Mouse (Mus musculus): ENCODE results near the gene Smyd3.

GRCm38 (mm10) chr1:179541502-179541901 is 23.7 kb upstream of the Smyd3 start:
- no peak; the same call in 1 of the 2 replicates for TF ChIP-seq CTCF (IDR thresholded peaks at IDR 0.05; ENCODE audit: low read depth, low read length)
- no peak for TF ChIP-seq POLR2AphosphoS5 (IDR thresholded peaks at IDR 0.05; ENCODE audit: insufficient replicate concordance, low read depth, low read length)

Measured in G1E (cell line).